Mouse (Mus musculus) 3T3-L1 (cell line): ENCODE data around the gene Myl3.

Experiments
- DNase-seq: peaks from one replicate; pipeline ENCODE4 v3.0.0-alpha.2; 2015; ENCODE audit warnings: low read depth, low spot score

The Myl3 gene

GRCm38 (mm10) chr9:110741711-110742294, at the start of gene Myl3:
Gene Myl3 (plus strand): TSS chr9:110741861.
- DNase-seq = no peak

GRCm38 (mm10) chr9:110695165-110695755, 46.4 kb upstream of the Myl3 start:
- DNase-seq = no peak

DNA sequence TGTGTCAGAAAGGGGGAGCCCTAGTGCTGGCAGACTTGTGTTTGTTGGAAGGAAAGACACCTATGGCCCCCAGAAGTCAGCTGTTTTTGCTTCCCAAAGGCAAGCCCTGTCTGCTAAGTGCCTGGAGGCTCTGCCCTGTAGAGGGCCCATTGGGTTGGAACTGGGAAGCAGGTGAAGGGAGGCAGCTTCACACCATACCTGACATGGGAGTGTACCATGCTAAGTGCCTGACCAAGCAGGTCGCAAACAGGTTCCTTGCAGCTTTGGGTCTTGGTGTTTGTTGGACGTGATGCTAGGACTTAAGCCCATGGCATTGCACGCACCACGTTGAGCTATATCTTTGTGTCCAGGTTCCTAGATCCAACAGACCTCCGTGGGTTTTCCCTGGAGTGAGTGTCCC, 45.2 kb upstream of the Myl3 start:
- DNase-seq = no peak

DNA sequence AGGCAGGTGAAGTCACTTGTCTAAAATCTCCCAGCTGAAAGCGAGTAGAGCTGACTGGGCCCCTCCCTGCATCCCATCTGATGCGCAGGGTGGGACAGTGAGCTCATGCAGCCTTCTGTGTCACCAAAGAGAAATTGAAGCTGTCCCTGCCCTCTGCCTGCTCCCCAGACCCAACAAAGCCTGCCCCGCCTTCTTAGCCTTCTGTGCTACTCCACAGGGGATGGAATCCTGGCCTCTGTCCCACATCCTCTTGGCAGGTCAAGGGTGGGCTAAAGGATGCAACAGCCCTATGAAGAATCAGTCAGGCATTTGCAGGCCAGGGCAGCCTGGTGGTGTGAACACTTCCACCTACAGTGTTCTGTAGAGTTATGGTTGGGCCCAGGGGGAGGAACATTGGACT, 44.2 kb upstream of the Myl3 start:
- DNase-seq = peak; percentile 63

DNA sequence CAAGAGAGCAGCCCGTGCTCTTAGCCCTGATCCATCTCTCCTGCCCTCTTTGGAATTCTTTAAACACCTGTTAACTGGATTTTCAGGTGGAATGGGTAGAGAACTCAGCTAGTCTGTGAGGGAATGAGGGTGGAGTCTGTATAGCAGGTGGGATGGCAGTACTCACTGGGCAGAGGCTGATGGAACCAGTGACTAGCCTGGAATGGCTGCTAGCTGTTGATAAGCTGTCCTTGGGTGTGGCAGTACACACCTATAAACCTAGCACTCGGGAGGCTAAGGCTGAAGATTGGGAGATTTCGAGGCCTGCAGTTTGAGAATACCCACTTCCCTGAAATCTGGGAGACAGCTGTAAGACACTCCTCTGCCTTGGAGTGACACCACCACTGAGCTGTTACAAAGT, 42.1 kb upstream of the Myl3 start:
- DNase-seq = no peak

GRCm38 (mm10) chr9:110701114-110702032, 40.3 kb upstream of the Myl3 start:
- no peak for DNase-seq

- DNase-seq = no peak
Observed at GRCm38 (mm10) chr9:110702848-110703247, 38.8 kb upstream of the Myl3 start.

- DNase-seq = no peak
Observed at GRCm38 (mm10) chr9:110703951-110704350, 37.7 kb upstream of the Myl3 start.

GRCm38 (mm10) chr9:110706784-110707183, 34.9 kb upstream of the Myl3 start:
- DNase-seq = no peak

DNA sequence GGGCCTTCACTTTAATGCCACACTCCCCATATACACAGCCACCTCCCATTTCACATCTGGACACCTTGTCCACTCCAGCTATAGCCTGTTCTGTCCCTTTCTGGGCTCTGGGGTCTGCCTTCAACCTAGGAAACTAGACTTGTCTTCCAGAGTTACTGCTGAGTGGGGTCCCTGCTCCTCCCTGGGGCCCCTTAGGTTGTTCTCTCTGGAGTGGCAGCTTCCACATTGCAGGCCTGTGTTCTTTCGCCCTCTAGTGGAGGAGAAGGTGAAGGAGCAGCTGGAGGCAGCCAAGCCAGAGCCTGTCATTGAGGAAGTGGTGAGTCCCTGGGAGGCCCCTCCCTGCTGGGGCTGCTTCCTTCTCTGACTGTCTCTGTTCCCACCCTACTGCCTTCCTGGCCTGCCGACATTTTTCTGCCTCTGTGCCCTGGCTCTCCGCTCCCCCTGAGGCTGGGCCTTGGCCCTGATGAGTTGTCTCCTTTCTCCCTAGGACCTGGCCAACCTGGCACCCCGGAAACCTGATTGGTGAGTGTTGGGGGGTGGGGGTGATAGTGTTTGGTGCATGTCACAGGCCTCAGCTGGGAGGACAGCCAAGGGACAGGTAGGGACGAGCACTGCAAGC, 31.9 kb upstream of the Myl3 start:
- peak; percentile 87 for DNase-seq

DNA sequence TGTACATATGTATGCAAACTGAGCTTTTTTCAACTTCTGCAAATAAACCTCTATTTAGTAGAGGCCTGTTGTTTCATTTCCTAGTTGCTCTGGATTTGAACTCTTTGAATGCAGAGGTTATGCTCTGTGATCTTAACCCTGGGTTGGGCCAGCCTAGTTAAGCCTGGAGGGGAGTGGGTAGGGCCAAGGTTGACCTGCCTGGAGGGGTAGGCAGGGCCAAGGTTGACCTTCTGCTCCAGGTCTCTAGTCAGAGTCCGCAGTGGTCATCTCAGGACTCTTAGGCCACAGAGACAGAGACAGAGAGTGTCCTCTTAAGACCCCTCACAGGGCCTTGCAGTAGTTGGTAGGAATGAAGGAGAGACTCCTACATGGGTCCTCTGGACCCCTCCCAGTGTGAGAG, 30.1 kb upstream of the Myl3 start:
- no peak for DNase-seq

DNA sequence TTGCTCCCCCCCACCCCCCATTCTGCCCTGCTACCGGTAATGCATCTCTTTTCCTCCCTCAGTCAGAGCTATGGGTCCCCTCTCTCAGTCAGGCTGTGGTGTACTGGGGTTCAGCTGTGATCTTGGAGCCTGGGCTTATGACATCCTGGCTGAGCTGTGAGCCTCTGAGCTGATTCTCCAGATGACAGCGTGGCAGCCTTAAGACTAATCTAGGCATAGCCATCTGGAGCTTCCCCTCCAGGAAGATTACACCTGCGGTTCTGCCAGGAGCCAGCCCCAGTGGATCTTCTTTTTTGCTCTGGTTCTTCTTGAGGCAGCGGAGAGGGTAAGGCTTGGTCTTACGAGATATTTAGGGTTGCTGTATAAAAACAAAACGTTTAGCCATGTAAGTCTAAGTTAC, 29.7 kb upstream of the Myl3 start:
- no peak for DNase-seq

DNA sequence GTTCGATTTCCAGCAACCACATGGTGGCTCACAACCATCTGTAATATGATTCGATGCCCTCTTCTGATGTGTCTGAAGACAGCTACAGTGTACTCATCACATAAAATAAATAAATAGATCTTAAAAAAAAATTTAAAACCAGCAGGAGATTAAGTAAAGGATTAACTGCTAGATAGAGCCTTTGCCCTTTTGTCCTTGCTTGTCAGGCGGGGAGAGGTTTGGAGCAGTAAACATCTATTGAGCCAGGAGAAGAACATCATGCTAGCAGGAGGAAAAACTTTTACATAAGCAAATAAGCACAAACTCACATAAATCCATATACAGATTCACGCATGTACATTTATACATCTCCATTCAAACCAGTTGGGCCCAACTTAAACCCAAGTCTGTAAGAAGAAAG, 29.1 kb upstream of the Myl3 start:
- DNase-seq = no peak

GRCm38 (mm10) chr9:110713389-110713788, 28.3 kb upstream of the Myl3 start:
- no peak for DNase-seq

- DNase-seq = peak; percentile 33
Observed at GRCm38 (mm10) chr9:110715426-110715825, 26.2 kb upstream of the Myl3 start.

GRCm38 (mm10) chr9:110716775-110717174, 24.9 kb upstream of the Myl3 start:
- peak; percentile 74 for DNase-seq

DNA sequence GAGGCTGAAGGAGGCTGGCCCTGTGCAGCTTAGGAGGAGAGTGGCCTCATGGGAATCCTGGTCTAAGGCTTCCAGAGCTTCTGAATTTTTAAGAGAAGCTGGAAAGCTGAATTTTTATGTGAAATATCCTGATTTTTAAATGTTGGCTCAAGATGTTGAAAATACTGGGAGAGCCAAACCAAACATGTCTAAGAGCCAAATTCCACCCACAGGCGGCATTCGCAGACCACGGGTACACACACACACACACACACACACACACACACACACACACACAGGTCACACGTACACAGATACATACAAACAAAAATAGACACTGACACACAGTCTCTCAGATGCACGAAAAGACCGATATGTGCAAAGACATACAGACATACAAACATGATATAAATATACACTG, 23.6 kb upstream of the Myl3 start:
- DNase-seq = no peak

DNA sequence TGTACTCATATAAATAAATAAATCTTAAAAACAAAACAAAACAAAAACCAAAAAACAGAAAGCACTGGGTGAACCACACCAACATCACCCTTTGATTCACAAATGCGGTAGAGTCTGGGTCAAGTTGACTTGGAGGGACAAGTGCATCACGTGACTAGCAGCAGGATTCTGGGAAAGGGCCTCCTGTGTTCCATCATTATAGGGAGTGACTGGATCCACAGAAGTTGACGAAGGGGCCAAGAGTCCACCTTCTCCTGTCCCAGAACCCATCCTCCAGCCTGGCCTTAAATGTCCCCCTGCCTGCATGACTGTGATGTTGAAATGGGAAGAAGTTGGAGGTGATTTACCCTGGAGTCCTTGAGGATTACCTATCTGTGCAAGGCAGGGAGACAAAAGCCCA, 22.9 kb upstream of the Myl3 start:
- no peak for DNase-seq

GRCm38 (mm10) chr9:110719977-110720376, 21.7 kb upstream of the Myl3 start:
- no peak for DNase-seq

DNA sequence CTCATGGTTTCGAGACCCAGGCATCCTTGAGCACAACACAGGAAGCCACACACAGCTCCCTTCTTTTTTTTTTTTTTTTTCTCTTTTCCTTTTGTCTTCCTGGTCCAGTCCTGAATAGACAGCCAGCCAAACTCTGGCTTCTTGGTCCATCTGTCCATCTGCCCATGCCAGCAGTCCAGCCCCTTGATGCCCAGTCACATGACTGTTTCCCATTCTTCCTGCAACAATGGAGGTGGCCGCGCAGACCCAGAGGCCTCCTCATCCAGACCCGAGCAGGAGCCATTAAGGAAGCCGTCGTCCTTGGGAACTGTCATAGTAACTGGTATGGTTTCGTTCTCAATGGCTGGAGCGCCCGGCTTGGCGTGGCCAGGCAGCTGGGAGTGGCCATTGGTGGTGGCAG, 19.6 kb upstream of the Myl3 start:
- DNase-seq = no peak

DNA sequence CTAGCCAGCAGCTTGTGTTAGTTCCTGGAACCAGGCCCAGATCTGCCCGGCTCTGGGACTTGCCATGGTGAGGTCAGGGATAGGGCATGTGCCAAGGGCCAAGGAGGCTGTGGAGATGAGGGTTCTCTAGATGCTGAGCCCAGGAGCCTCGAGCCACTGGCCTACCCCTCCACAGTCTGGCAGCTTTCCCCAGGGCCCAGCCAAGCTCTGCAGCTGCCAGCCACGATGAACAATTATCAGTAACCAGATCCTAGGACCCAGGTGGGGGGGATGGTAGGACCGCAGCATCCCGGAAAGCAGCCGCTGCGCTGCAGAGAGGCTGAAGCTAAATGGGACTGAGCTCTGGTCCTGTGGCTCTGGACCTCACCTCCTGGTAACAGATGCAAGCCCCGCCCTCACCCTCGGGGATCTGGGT, 15.9 kb upstream of the Myl3 start:
- peak; percentile 53 for DNase-seq

DNA sequence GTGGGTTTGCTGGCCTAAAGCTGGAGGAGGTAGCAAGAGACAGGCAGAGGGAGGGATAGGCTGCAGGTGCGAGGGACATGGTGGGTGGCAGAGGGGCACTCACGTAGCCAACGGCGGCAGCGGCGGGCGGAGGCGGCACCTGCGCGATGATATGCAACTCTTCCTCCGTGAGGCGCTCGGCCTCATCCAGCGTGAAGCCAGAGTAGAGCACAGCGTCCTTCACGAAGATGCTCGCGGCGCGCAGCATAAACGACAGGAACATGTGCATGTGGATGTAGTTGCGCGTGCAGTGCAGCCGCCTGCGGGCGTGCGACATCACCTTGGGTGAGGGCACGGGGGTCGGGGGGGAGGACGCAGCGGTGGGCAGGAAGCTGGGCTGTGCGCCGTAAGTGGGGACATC, 14.8 kb upstream of the Myl3 start:
- DNase-seq = no peak
